Mouse (Mus musculus) heart, postnatal 0 days (tissue): ENCODE results near the gene Pde4d. TPM values are rescaled to one million over a fixed set of nuclear protein-coding genes. Genes with fewer than 3 reads are reported as not detected.

ENCODE experiments used
- ATAC-seq: fragments of 200-750 bp; cut with Nextera tagmentation; 2 replicates; pipeline ENCODE4 v1.8.0; 2017; ENCODE audit warnings: low read depth, moderate number of reproducible peaks, moderate library complexity; ENCODE audit not compliant: insufficient read depth
- DNase-seq: peaks from one replicate; pipeline ENCODE4 v3.0.0-alpha.2; 2016; ENCODE audit warnings: low spot score
- H3K27ac ChIP-seq: fragments of 300-500 bp; sonication (generic); 2 replicates; pipeline ENCODE4 v1.5.1; 2014; ENCODE audit warnings: low read depth, mild to moderate bottlenecking
- H3K27me3 ChIP-seq: fragments of 300-500 bp; sonication (generic); 2 replicates; pipeline ENCODE4 v1.6.1; 2014; ENCODE audit warnings: low read length, mixed read lengths; ENCODE audit not compliant: control insufficient read depth, insufficient read depth
- H3K36me3 ChIP-seq: fragments of 300-500 bp; sonication (generic); replicated peaks from 2 replicates; pipeline ENCODE4 v1.6.1; 2014; ENCODE audit warnings: low read length, mixed read lengths; ENCODE audit not compliant: control insufficient read depth, insufficient read depth
- H3K4me1 ChIP-seq: fragments of 300-500 bp; sonication (generic); 2 replicates; pipeline ENCODE4 v1.6.1; 2014; ENCODE audit warnings: antibody characterized with exemption; ENCODE audit not compliant: control insufficient read depth, insufficient read depth
- H3K4me2 ChIP-seq: fragments of 300-500 bp; sonication (generic); 2 replicates; pipeline ENCODE4 v1.6.1; 2014; ENCODE audit warnings: low read depth, mild to moderate bottlenecking, low read length, moderate library complexity
- H3K4me3 ChIP-seq: fragments of 300-500 bp; sonication (generic); 2 replicates; pipeline ENCODE4 v1.5.1; 2014; ENCODE audit warnings: low read depth, low read length
- H3K9ac ChIP-seq: fragments of 300-500 bp; sonication (generic); replicated peaks from 2 replicates; pipeline ENCODE4 v1.6.1; 2014; ENCODE audit warnings: low read depth, low read length, mixed read lengths
- H3K9me3 ChIP-seq: fragments of 300-500 bp; sonication (generic); replicated peaks from 2 replicates; pipeline ENCODE4 v1.6.1; 2016; ENCODE audit warnings: low read length; ENCODE audit not compliant: control insufficient read depth
- CTCF ChIP-seq: IDR thresholded peaks from 2 replicates; pipeline ENCODE4 v1.5.1; 2016; ENCODE audit warnings: antibody characterized with exemption, control low read depth, low read depth
- EP300 ChIP-seq: IDR thresholded peaks from 2 replicates; pipeline ENCODE4 v1.6.1; 2016; ENCODE audit warnings: antibody characterized with exemption, low read depth
- WGBS: fragments of 180-500 bp; shearing (Covaris S2); extraction: QIAGEN DNeasy Blood & Tissue Kit; methylation state at CpG from one replicate; pipeline ENCODE4 v1.1.7; 2014; 5-methylcytosine and 5-hydroxymethylcytosine counted together
- polyA plus RNA-seq: library from polyadenylated mRNA; unstranded; fragments of >200 nt; fragmentation: Nextera tagmentation; extraction: Ambion mirVana; gene quantifications from 2 replicates; pipeline ENCODE4 v1.2.1, GENCODE M21; 2015
- total RNA-seq: library from RNA; depleted of rRNA; stranded (reverse); fragments of >200 nt; gene quantifications from 2 replicates; pipeline ENCODE4 v1.2.3, GENCODE M21; 2014; ENCODE audit warnings: low replicate concordance

Pde4d gene
- total and polyA plus RNA-seq, 2 experiments from 2014 or later: 21.9 to 58.0 TPM

DNA sequence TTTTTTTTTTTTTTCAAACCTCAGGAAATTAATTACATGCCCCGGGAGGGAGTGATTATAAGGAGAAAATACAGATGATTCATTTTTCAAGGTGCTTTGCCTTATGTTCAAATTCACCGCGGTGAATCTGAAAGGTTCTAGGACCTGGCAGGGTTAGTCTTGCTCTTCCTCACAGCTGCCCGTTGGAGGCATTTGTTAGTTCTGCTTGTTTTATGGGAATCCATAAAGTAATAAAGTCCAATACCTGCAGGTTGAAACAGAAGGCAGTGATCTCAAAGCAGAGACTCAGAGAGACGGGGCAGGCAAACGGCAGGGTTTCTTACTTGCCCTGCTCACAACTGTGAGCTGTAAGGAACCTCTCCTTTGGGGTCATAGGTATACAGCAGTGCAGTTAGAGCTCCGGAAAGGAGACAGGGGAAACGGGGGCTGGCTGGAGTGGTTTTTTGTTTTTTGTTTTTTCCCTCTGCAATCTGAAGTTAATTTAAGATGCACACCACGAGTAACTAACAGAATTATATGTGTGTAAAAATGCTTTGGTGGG is 49.1 kb downstream of the Pde4d start:
- Histone ChIP-seq H3K4me2 (peak overlapping the region; percentile 47), H3K27me3 (no peaks in the 10 kb centered on the region), H3K36me3 (no peaks in the 10 kb centered on the region)

DNA sequence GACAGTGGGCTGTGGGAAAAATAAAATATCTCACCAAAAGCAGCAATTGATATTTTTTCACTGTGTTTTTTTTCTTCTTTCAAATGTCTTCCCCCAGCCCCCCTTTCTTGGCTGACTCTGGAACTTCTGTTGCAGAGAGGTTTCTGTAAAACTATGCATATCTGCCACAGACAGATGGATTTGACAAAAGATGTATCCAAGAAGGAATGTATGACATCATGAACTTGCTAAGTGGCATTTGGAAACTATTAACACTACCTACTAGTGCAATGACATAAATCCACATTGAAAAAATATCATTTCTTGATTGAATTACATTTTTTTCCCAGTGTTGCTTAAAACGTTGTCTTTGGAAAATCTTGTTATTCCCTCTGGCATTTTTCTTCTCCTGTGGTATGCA is 51.6 kb downstream of the Pde4d start:
- H3K27ac ChIP-seq: no peak overlapping the region
- H3K36me3 ChIP-seq: no peaks in the 10 kb centered on the region
- H3K4me2 ChIP-seq: no peak overlapping the region
- H3K4me3 ChIP-seq: no peak overlapping the region
- no peaks in the 10 kb centered on the region for H3K27me3 ChIP-seq
- no peaks in the 10 kb centered on the region for H3K9me3 ChIP-seq
- DNase-seq (no peak), ATAC-seq (no peak)
- TF ChIP-seq EP300: no peak
- TF ChIP-seq CTCF: no peak
- no peaks in the 10 kb centered on the region for H3K4me1 ChIP-seq
- 57% methylated on average over 1 of the region's 1 CpGs for WGBS
- H3K9ac ChIP-seq: no peak overlapping the region

More for the DNA sequence above, 49.1 kb downstream of the Pde4d start:
- DNase-seq (no peak), ATAC-seq (no peak)
- 49% methylated on average over 9 of the region's 9 CpGs for WGBS
- Histone ChIP-seq H3K9ac (peak overlapping the region; percentile 15; the same call in 1 of the 2 replicates), H3K4me3 (peak overlapping the region; percentile 17; the same call in 1 of the 2 replicates), H3K4me1 (no peaks in the 10 kb centered on the region), H3K27ac (no peak overlapping the region), H3K9me3 (no peaks in the 10 kb centered on the region)
- TF ChIP-seq CTCF (no peak), EP300 (no peak)

GRCm38 (mm10) chr13:108524548-108524947 is 74.8 kb downstream of the Pde4d start:
- no peak overlapping the region for H3K27ac ChIP-seq

GRCm38 (mm10) chr13:108524969-108525368 is 75.2 kb downstream of the Pde4d start:
- WGBS: 51% methylated on average over 6 of the region's 6 CpGs
- DNase-seq (no peak), ATAC-seq (no peak)
- TF ChIP-seq EP300 (no peak), CTCF (no peak)
- Histone ChIP-seq H3K9me3 (no peaks in the 10 kb centered on the region), H3K9ac (no peak overlapping the region), H3K4me2 (no peak overlapping the region), H3K27me3 (no peaks in the 10 kb centered on the region), H3K27ac (no peak overlapping the region), H3K4me3 (no peak overlapping the region), H3K4me1 (peaks cover 23% of the 10 kb centered on the region), H3K36me3 (no peaks in the 10 kb centered on the region)

More at GRCm38 (mm10) chr13:108524548-108524947, 74.8 kb downstream of the Pde4d start:
- DNase-seq (no peak), ATAC-seq (no peak)
- no peaks in the 10 kb centered on the region for H3K9me3 ChIP-seq
- TF ChIP-seq CTCF: no peak
- TF ChIP-seq EP300: no peak
- H3K4me1 ChIP-seq: peaks cover 23% of the 10 kb centered on the region
- H3K27me3 ChIP-seq: no peaks in the 10 kb centered on the region
- H3K4me3 ChIP-seq: no peak overlapping the region
- H3K36me3 ChIP-seq: no peaks in the 10 kb centered on the region
- H3K9ac ChIP-seq: no peak overlapping the region
- WGBS: 74% methylated on average over 4 of the region's 4 CpGs
- H3K4me2 ChIP-seq: no peak overlapping the region

GRCm38 (mm10) chr13:108526258-108527007 is 76.7 kb downstream of the Pde4d start:
- Histone ChIP-seq H3K36me3 (no peaks in the 10 kb centered on the region), H3K4me3 (no peak overlapping the region), H3K9ac (no peak overlapping the region), H3K4me2 (no peak overlapping the region), H3K27me3 (no peaks in the 10 kb centered on the region), H3K27ac (peak overlapping the region; percentile 49), H3K4me1 (peaks cover 27% of the 10 kb centered on the region), H3K9me3 (no peaks in the 10 kb centered on the region)
- ATAC-seq: no peak
- 72% methylated on average over 13 of the region's 13 CpGs for WGBS
- TF ChIP-seq EP300 (no peak), CTCF (no peak)
- peak; percentile 13 for DNase-seq
